Mouse (Mus musculus) adrenal gland, adult 2 months (tissue): Measurements from ENCODE around the gene Gm4969. TPM values are rescaled to one million over a fixed set of nuclear protein-coding genes. Genes with fewer than 3 reads are reported as not detected.

Experiments
- DNase-seq: peaks from one replicate; pipeline ENCODE4 v3.0.0; 2021
- polyA plus RNA-seq: library from polyadenylated mRNA; depleted of rRNA; stranded (reverse); fragments of >200 nt; gene quantifications from 2 replicates; pipeline ENCODE4 v1.2.3, GENCODE M21; 2012
- total RNA-seq, 2 experiments: library from RNA; stranded (reverse); gene quantifications; 2 replicates each; pipeline ENCODE4 v1.2.3; 2021

The Gm4969 gene
- total and polyA plus RNA-seq, 3 experiments, result 0.04 TPM; not detected in 2

DNA sequence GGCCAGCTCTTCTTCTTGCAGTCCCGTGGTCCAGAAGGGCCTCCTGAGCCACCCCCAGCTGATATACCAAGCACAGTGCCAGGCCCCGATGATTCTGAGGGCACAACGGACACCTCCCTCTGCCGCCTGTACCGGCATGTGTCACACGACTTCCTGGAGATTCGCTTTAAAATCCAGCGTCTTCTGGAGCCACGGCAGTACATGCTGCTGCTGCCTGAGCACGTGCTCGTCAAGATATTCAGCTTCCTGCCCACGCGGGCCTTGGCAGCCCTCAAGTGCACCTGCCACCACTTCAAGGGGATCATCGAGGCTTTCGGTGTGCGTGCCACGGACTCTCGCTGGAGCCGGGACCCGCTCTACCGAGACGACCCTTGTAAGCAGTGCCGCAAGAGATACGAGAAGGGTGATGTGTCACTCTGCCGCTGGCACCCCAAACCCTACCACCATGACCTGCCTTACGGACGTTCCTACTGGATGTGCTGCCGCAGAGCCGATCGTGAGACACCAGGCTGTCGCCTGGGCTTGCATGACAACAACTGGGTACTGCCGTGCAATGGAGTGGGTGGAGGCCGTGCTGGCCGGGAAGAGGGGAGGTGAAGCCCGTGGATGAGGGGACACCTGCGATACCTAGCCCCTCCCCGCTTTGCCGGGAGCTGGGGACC lies 18.6 kb upstream of the Gm4969 start:
- no peak for DNase-seq

DNA sequence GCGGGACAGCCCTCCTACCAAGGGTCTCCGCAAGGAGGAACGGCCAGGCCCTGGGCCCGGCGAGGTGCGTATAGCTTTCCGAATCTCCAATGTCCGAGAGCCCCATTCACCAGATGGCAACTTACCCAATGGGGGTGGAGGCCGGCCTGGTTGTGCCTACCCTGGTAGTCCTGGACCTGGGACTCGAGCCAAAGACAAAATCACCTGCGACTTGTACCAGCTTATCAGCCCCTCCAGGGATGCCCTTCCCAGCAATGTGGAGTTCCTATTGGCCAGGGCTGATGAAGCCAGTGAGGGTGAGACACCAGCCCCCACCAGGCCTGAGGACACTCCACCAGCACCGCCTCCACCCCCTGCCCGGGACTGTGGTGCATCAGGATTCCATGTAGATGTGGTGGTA lies 18.0 kb upstream of the Gm4969 start:
- DNase-seq, result no peak

DNA sequence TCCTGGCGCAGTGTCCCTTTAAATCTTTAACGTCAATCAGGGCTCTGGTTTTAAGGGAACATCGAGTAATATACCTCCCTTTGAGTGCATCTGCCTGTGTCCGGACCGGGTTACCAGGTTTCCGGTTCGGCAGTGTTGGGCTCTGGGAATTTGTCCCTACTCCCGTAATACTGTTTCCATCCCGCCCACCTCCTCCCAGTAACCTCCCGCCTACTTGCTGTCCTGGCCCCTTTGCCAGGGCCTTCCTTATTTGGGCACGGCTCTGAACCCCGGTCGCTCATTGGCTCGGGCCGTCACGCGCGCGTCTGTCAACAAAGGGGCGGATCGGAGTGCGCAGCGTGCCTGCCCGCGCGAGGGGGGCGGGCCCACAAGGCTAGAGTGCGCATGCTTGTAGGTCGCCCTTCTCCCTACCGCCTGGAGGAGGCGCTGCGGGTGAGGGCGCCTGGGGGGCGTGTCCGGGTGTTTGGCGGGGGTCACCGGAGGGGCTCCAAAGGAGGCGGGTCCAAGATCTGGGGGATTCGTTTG lies 13.2 kb upstream of the Gm4969 start:
- peak; percentile 99 for DNase-seq

DNA sequence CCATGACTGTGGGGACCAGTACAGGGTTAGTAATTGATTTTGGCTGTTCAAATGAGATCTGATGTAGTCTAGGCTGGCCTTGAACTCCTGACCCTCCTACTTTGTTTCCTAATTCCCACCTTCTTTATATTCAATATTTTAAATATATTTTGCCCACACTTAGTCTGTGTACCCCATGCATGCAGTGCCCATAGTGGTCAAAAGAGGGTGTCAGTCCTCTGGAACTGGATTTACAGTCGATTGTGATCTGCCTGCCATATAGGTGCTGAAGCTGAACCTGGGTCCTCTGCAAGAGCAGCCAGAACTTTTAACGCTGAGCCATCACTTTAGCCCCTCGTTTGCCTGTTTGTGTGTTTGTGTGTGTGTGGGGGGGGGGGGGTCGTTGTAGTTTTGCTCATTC lies 12.5 kb upstream of the Gm4969 start:
- no peak for DNase-seq

DNA sequence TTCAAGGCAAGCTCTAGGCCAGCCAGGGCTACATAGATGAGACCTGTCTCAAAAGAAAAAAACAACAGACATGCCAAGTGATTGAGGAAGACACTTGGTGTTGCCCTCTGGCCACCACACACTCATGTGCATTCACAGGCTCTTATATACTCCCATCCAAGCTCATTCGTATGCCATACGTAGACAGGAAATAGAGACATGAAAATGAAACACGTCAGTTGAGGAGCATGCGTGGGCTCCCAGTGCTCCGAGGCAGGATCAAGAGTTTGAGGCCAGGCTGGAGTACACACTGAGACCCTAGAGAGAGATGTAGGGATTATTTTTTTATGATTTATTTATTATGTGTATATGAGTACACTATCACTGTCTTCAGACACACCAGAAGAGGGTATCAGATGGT lies 11.2 kb upstream of the Gm4969 start:
- DNase-seq, result no peak

DNA sequence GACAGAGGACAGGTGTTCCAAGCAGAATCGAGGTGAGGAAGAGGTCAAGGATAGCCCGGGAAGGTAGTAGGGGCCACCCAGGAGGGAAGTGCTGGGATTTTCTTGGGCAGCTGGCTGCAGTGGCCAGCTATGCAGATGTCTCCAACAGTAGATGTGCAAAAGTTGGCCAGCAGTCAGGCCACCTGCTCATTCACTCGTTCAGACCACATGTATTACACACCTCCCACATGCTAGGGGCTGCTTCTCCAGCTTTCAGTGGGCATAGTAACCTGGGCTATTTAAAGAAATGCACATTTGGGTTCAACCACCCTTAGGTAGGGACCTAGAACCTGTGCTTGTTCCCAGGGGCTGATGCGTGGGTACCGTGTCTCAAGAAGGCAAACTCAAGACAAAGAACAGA lies 9.6 kb upstream of the Gm4969 start:
- DNase-seq, result no peak

DNA sequence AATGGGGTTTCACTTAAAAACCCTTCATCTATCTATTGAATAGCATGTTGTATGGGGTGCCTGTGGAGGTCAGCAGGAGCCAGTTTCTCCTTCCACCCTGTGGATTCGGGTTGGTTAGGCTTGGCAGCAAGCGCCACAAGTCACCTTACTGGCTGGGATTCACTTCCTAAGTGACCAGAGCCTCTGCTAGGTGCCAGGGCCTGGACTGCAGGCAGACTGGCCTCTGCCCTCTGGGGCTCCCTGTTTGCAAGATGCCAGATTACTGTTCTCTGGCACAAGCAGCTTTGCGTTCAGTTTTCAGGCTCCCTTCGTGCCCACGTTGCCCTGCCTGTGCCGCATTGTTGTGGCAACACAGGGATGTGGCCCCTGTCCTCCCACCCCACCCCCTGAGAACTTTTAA lies 6.5 kb upstream of the Gm4969 start:
- no peak for DNase-seq

DNA sequence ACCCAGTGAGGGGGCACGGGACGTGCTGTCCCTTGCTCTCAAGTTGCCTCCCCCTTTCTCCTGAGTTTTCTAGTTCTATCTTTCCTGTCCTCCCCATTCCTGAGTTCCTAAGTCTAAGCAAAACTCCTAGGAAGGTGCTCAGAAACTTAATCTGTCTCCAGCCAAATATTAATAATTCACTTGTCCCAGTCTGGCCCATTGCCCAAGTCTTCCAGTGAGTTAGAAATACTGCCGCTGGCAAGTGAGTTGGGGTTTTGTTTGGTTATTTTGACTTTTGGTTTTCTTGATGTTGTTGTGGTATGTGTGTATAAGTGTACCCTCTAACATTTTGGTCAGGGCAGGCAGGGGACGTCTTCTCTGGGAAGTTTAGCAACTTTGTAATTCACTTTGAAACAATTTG lies 3.5 kb upstream of the Gm4969 start:
- no peak for DNase-seq

DNA sequence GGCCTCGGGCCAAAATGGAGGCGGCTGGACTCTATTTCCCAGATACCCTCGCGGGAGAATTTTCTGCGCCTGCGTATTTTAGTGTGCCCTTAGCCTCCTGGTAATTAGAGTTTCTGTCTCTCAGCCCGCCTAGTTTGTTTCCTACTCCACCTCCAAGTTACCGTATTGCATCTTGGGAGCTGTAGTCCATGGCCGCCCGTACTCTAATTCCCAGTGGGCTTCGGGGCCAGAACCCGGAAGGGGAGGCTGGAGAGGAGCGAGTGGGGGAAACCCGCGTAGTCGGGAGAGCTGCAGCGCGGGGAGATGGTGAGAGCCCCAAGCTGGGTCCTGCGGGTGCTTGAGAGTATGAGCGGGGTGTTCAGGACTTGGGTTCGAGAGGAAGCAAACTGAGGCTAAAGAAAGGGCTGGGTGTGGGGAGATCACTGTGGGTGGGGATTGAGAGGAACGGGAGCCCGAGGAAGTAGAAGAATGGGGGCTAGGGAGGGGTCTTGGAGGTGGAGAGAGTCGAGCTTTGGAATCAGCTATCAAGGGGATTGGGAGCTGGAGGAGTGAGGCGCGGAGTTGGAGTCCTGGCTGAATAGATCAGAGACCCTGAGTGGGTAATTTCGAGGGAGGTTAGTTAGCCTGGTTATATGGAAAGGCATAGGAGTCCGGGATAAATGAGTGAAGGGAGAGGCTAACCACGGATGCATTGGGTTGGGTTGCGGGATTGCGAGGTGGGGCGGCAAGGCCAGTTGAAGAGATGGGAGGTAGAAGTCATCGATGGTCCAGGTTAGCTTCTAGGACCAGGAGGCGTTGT lies 1.7 kb upstream of the Gm4969 start, which contains the start of gene Fbxo46:
Gene Fbxo46, plus strand, starts transcription at position 229 of the 799 bp plus-strand sequence.
- peak; percentile 95 for DNase-seq

DNA sequence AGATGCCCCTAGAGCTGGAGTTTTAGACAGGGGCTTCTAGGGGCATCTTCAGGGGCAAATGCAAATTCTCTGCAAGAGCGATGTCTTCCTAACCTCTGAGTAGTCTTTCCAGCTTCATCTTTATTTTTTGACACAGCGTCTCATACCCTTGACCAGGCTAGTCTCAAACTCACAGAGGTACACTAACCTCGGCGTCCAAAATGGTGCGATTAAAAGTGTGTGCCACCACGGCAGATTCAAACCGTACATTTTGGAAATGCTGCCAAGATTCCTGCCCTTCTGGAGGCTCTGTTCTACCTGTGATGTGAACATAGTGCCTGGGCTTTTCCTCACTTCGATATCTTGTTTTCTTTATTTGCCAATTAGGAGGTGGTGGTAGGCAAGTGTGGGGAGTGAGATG lies 915 bp upstream of the Gm4969 start:
- no peak for DNase-seq

DNA sequence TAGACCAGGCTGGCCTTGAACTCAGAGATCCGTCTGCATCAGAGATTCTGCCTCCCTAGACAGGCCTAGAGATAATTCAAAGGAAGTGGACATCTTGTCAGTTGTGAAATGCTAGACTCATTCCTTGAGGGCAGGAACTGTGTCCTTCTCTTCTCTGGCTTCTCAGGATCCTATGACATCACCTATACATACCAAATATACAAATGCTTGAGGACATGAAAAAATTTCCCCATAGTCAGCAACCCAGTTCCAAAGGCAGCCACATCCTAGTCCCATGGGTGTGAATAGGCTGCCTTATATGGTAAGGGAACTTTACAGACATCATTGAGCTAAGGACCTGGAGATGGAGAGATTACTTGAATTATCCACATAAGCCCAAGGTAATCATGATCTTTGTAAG lies 8.6 kb downstream of the Gm4969 start:
- DNase-seq, result no peak

DNA sequence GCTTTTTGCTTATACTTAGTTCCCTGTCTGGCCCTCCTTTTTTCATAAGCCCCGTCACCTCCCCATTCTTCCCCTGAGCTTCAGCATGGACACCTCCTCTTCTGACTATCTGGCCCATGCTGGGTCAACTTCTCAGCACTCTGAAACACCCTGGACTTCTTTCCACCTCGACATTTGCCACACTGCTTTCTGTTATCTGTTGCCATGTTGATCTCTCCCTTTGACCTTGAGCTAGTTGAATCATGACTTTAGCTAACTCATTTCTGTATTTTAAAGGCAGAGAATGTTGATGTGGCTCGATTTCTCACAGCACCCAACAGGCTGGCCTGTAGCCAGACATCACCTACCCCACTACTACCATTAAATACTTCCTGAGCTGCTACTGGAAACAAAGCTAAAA lies 10.7 kb downstream of the Gm4969 start:
- DNase-seq, result peak; percentile 55

DNA sequence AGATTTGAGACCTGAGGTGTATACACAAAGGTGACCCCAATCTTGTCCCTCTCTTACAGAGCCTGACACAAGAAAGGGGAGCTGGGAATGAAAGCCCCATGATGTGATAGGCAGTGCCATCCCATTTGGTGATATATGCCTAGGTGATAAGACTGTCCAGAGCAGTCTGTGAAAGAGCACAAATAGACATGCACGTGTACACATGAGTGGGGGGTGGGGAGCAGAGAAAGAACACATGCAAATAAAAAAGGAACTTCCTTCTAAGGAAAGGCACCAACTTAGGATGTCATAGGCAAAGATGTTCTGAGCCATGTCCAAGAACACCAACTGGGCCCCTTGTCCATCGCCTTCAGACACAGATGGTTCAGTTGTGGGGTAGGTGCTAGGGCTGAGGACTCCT lies 13.7 kb downstream of the Gm4969 start:
- no peak for DNase-seq

DNA sequence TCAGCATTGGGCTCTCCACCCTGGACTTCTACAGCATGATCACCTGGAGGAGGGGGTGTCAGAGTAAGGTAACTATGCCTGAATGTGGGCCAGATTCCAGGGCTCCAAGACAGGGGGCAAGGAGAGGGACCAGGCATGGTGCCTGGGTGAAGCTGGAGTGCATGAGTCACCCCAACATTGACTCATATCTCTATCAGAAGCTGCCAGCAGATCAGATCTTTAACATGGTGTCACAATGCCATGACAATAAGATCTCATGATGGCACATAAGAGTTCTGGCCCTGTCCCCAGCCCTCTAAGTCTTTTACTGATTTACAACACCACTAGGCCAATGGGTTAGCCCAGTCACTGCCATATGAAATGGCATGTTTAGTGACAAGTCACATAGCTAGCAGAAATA lies 14.4 kb downstream of the Gm4969 start:
- peak; percentile 56 for DNase-seq

DNA sequence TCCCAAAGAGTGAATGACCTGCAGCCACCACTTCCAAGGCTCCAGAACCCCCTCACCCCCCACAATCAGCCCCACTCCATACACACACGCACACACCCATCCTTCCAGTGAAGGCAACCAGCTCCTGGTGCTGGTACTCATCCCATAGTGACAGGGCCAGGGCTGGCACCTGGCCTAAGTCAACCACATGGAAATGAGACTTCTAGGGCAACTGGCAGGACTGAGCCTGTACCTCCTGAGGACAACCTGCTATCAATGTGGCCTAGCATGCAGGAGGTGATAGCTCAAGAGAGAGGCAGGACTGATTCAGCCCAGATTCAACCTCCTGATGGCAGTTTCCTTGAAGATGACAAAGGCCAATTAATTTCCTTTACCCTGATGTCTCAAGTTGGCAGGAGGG lies 17.9 kb downstream of the Gm4969 start:
- DNase-seq, result no peak

DNA sequence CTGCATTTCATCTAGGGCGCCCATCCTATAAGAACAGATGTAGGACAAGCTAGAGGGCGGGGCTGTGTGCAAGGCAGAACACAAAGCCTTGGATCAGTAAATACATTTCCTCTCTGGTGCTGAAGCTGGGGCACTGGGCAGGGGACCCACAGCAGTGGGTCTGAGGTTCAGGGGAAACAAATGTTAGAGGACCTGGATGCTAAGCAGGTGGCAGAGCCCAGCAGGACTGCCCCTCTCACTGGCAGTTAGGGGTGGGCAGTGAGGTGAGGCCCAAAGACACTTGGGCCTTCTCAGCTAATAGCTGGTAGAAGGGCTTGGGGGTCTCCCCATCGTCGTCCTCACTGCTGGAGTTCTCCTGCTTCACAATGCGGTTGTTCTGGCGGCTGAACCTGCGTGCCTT lies 19.4 kb downstream of the Gm4969 start:
- DNase-seq, result no peak

DNA sequence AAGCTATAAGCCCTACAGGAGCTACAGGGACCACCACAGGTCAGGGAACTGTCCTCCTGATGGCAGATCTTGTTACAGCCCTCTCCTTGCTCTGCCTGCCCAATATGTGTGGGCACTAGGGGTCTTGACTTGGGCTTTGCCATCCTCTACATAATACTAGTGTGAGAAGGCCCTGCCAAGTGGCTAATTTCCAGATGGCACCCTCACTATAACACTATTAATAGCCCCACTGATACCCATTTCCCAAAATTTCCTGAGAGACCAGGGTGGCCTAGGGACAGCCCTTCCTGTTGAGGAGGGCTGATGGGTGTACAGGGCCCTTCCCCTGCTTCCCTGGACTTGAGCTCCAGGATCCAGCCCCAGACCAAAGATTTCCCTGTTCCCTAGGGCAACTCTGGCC lies 20.3 kb downstream of the Gm4969 start:
- DNase-seq, result no peak

DNA sequence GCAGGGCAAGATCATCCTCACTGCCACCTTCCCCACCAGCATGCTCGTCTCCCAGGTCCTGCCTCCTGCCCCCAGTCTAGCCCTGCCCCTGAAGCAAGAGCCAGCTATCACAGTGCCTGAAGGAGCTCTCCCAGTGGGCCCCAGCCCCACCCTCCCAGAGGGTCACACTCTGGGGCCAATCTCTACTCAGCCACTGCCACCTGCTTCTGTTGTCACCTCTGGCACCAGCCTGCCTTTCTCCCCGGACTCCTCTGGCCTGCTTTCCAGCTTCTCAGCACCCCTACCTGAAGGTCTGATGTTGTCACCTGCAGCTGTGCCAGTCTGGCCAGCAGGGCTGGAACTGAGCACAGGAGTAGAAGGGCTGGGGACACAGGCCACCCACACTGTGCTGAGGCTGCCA lies 21.0 kb downstream of the Gm4969 start:
- no peak for DNase-seq

DNA sequence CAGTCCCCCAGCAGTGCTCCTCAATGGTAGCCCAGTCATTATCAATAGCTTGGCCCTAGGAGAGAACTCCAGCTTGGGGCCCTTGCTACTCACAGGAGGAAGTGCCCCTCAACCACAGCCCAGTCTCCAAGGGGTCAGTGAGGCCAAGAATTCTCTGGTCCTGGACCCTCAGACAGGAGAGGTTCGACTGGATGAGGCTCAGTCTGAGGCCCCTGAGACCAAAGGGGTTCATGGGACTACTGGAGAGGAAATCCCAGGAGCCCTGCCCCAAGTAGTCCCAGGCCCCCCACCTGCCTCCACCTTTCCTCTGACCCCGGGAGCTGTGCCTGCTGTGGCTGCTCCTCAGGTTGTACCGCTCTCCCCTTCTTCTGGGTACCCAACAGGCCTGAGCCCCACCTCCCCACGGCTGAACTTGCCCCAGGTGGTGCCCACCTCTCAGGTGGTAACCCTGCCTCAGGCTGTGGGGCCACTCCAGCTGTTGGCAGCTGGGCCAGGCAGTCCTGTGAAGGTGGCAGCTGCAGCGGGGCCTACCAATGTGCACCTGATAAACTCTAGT lies 21.7 kb downstream of the Gm4969 start:
- DNase-seq, result peak; percentile 17

DNA sequence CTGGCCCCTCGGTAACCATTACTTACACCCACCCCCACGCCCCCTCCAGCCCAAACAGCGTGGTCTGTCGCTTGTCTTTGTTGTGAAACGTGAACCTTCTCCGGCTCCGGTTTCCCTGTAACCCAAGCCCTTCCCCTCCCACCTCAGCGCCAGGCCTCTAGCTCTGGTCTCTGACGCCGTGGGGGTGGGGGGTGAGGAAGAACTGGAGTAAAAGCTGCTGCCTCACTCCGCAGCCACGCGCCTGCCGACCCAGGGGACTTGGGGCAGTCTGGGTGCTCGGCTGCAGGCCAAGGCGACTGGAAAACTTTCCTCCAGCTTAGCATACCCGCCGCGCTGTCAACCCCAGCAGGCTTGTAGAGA lies 22.4 kb downstream of the Gm4969 start:
- peak; percentile 84 for DNase-seq

DNA sequence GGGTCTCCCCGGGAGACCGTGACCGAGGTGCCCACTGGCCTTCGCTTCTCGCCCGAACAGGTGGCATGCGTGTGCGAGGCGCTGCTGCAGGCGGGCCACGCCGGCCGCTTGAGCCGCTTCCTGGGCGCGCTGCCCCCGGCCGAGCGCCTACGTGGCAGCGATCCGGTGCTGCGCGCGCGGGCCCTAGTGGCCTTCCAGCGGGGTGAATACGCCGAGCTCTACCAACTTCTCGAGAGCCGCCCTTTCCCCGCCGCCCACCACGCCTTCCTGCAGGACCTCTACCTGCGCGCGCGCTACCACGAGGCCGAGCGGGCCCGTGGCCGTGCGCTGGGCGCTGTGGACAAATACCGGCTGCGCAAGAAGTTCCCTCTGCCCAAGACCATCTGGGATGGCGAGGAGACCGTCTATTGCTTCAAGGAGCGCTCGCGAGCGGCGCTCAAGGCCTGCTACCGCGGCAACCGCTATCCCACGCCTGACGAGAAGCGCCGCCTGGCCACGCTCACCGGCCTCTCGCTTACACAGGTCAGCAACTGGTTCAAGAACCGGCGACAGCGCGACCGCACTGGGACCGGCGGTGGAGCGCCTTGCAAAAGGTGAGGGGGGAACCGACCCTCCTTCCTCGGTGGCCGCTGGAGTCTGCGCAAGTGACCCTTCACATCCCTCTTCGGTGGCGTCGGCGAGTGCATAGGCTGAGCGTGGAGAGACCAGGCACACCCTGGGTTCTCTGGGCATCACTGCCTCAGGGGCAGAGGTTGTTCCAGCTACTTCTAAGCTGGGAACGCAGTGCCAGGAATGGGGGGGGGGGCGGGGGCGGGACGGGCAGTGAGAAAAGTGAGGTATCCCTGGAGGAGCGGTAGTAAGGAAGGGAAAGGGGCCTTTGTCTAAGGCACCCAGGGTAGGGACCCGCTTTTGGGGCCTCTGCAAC lies 23.1 kb downstream of the Gm4969 start:
- peak; percentile 83 for DNase-seq

DNA sequence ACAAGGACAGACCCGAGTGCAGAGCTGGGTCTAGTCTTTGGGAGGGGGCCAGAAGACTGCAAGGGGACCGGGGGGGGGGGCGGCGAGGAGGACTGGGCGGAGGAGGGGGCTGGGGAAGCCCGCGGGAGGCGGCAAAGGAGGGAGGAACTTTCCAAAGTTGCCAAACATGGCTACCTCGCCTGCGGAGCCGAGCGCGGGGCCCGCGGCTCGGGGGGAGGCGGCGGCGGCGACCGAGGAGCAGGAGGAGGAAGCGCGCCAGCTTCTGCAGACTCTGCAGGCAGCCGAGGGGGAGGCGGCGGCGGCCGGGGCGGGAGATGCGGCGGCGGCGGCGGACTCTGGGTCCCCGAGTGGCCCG lies 23.7 kb downstream of the Gm4969 start, which contains the start of gene Six5:
Gene Six5, plus strand, starts transcription at position 124 of the 355 bp plus-strand sequence.
- peak; percentile 78 for DNase-seq
